Mouse (Mus musculus): ENCODE results near the gene Ms4a7. TPM values are rescaled to one million over a fixed set of nuclear protein-coding genes. Genes with fewer than 3 reads are reported as not detected.

Gene Ms4a7
- polyA plus RNA-seq, 1 experiment from 2014 or later, result 3.5 TPM

- Histone ChIP-seq H3K27me3 (ENCODE audit: insufficient read depth, low read length) (no peaks in the 10 kb centered on the region), H3K9me3 (ENCODE audit: low read length) (no peaks in the 10 kb centered on the region), H3K4me3 (ENCODE audit: low read depth, low read length) (no peak within 1 kb of the TSS), H3K27ac (ENCODE audit: low read depth) (no peak within 1 kb of the TSS), H3K36me3 (replicated peaks; ENCODE audit: insufficient read depth, low read length) (no peaks in the 10 kb centered on the region), H3K4me2 (ENCODE audit: low read depth, low read length) (no peak within 1 kb of the TSS), H3K9ac (replicated peaks) (no peak within 1 kb of the TSS), H3K4me1 (ENCODE audit: insufficient read depth) (no peaks in the 10 kb centered on the region)
- DNase-seq (no peak), ATAC-seq (no peak)
- TF ChIP-seq CTCF (IDR thresholded peaks at IDR 0.05; ENCODE audit: low read depth) (no peak), EP300 (IDR thresholded peaks at IDR 0.05; ENCODE audit: low read depth) (no peak)
- WGBS (ENCODE audit: insufficient replicate concordance), result 71% methylated on average over 2 of the region's 2 CpGs
Observed at GRCm38 (mm10) chr19:11283773-11284172, 52.2 kb downstream of the Ms4a7 start, which contains the start of gene Ms4a5. Gene Ms4a5 (minus strand): TSS chr19:11283873.

- no peaks in the 10 kb centered on the region for H3K9me3 ChIP-seq (ENCODE audit: low read length)
- H3K9ac ChIP-seq (replicated peaks), result no peak overlapping the region
- no peak overlapping the region for H3K4me3 ChIP-seq (ENCODE audit: low read depth, low read length)
- no peak for DNase-seq
- H3K27ac ChIP-seq (ENCODE audit: low read depth), result no peak overlapping the region
- no peak for ATAC-seq
- no peak for TF ChIP-seq CTCF (IDR thresholded peaks at IDR 0.05; ENCODE audit: low read depth)
- TF ChIP-seq EP300 (IDR thresholded peaks at IDR 0.05; ENCODE audit: low read depth), result no peak
- H3K4me2 ChIP-seq (ENCODE audit: low read depth, low read length), result no peak overlapping the region
- no peaks in the 10 kb centered on the region for H3K4me1 ChIP-seq (ENCODE audit: insufficient read depth)
- H3K36me3 ChIP-seq (replicated peaks; ENCODE audit: insufficient read depth, low read length), result no peaks in the 10 kb centered on the region
- WGBS (ENCODE audit: insufficient replicate concordance), result 67% methylated on average over 3 of the region's 3 CpGs
- H3K27me3 ChIP-seq (ENCODE audit: insufficient read depth, low read length), result no peaks in the 10 kb centered on the region
Observed at GRCm38 (mm10) chr19:11280223-11280622, 55.7 kb downstream of the Ms4a7 start.

GRCm38 (mm10) chr19:11276431-11276830 lies 59.5 kb downstream of the Ms4a7 start:
- H3K4me3 ChIP-seq (ENCODE audit: low read depth, low read length), result no peak overlapping the region
- H3K9me3 ChIP-seq (ENCODE audit: low read length), result no peaks in the 10 kb centered on the region
- no peak overlapping the region for H3K27ac ChIP-seq (ENCODE audit: low read depth)
- no peak for ATAC-seq
- H3K4me1 ChIP-seq (ENCODE audit: insufficient read depth), result no peaks in the 10 kb centered on the region
- 57% methylated on average over 5 of the region's 5 CpGs for WGBS (ENCODE audit: insufficient replicate concordance)
- TF ChIP-seq EP300 (IDR thresholded peaks at IDR 0.05; ENCODE audit: low read depth), result no peak
- no peak for DNase-seq
- H3K9ac ChIP-seq (replicated peaks), result no peak overlapping the region
- H3K27me3 ChIP-seq (ENCODE audit: insufficient read depth, low read length), result no peaks in the 10 kb centered on the region
- no peaks in the 10 kb centered on the region for H3K36me3 ChIP-seq (replicated peaks; ENCODE audit: insufficient read depth, low read length)
- no peak overlapping the region for H3K4me2 ChIP-seq (ENCODE audit: low read depth, low read length)

Other genes with a start within 250 kb of the Ms4a7 start
- gene 1700017D01Rik, start 205.3 kb downstream of the Ms4a7 start, polyA plus RNA-seq (2015; fragmentation: Nextera tagmentation; extraction: Ambion mirVana), result not detected in 2 replicates
- not detected in 2 replicates for gene 1700025F22Rik, start 170.8 kb downstream of the Ms4a7 start, polyA plus RNA-seq (2015; fragmentation: Nextera tagmentation; extraction: Ambion mirVana)
- not detected in 2 replicates for gene Ms4a13, start 139.4 kb downstream of the Ms4a7 start, polyA plus RNA-seq (2015; fragmentation: Nextera tagmentation; extraction: Ambion mirVana)
- gene Ms4a12, start 103.7 kb downstream of the Ms4a7 start, polyA plus RNA-seq (2015; fragmentation: Nextera tagmentation; extraction: Ambion mirVana), result not detected in 2 replicates
- gene Ms4a1, start 69.9 kb downstream of the Ms4a7 start, polyA plus RNA-seq (2015; fragmentation: Nextera tagmentation; extraction: Ambion mirVana), result 3.3 and 3.8 TPM in 2 replicates
- gene Ms4a5, start 52.3 kb downstream of the Ms4a7 start, polyA plus RNA-seq (2015; fragmentation: Nextera tagmentation; extraction: Ambion mirVana), result not detected in 2 replicates
- gene Ms4a14, start 21.7 kb downstream of the Ms4a7 start, polyA plus RNA-seq (2015; fragmentation: Nextera tagmentation; extraction: Ambion mirVana), result 0.02 TPM in 1 of 2 replicates, not detected in the other
- gene Ms4a4a, start 39.4 kb upstream of the Ms4a7 start, polyA plus RNA-seq (2015; fragmentation: Nextera tagmentation; extraction: Ambion mirVana), result 2.8 and 3.2 TPM in 2 replicates
- gene Ms4a4c, start 68.6 kb upstream of the Ms4a7 start, polyA plus RNA-seq (2015; fragmentation: Nextera tagmentation; extraction: Ambion mirVana), result 2.1 and 2.5 TPM in 2 replicates
- gene Ms4a4b, start 107.4 kb upstream of the Ms4a7 start, polyA plus RNA-seq (2015; fragmentation: Nextera tagmentation; extraction: Ambion mirVana), result 1.8 and 2.3 TPM in 2 replicates
- gene Ms4a6c, start 133.2 kb upstream of the Ms4a7 start, polyA plus RNA-seq (2015; fragmentation: Nextera tagmentation; extraction: Ambion mirVana), result 13.1 and 13.4 TPM in 2 replicates
- 1.6 and 2.1 TPM in 2 replicates for gene Gm8369, start 149.8 kb upstream of the Ms4a7 start, polyA plus RNA-seq (2015; fragmentation: Nextera tagmentation; extraction: Ambion mirVana)
- 3.2 and 3.8 TPM in 2 replicates for gene Ms4a6b, start 180.4 kb upstream of the Ms4a7 start, polyA plus RNA-seq (2015; fragmentation: Nextera tagmentation; extraction: Ambion mirVana)
- gene Ms4a4d, start 200.7 kb upstream of the Ms4a7 start, polyA plus RNA-seq (2015; fragmentation: Nextera tagmentation; extraction: Ambion mirVana), result 1.5 and 1.7 TPM in 2 replicates

Measured in liver, postnatal 0 days (tissue).